Mouse (Mus musculus) embryonic facial prominence, embryonic 14.5 days (tissue): ENCODE results near the gene 1810062G17Rik. TPM values are rescaled to one million over a fixed set of nuclear protein-coding genes. Genes with fewer than 3 reads are reported as not detected.

ENCODE experiments used
- ATAC-seq: fragments of 200-750 bp; cut with Nextera tagmentation; 2 replicates; pipeline ENCODE4 v1.8.0; 2017; ENCODE audit warnings: low read depth, moderate number of reproducible peaks, moderate TSS enrichment
- DNase-seq: peaks from one replicate; pipeline ENCODE4 v3.0.0-alpha.2; 2015; ENCODE audit warnings: low spot score
- H3K27ac ChIP-seq: fragments of 300-500 bp; sonication (generic); replicated peaks from 2 replicates; pipeline ENCODE4 v1.5.1; 2014; ENCODE audit warnings: low read depth, mild to moderate bottlenecking, low read length, moderate library complexity
- H3K27me3 ChIP-seq: fragments of 300-500 bp; sonication (generic); replicated peaks from 2 replicates; pipeline ENCODE4 v1.6.1; 2014; ENCODE audit warnings: low read length; ENCODE audit not compliant: control insufficient read depth, insufficient read depth
- H3K36me3 ChIP-seq: fragments of 300-500 bp; sonication (generic); 2 replicates; pipeline ENCODE4 v1.6.1; 2014; ENCODE audit warnings: low read length, mixed read lengths; ENCODE audit not compliant: control insufficient read depth, insufficient read depth
- H3K4me1 ChIP-seq: fragments of 300-500 bp; sonication (generic); 2 replicates; pipeline ENCODE4 v1.6.1; 2014; ENCODE audit warnings: antibody characterized with exemption, low read length; ENCODE audit not compliant: control insufficient read depth, insufficient read depth
- H3K4me2 ChIP-seq: fragments of 300-500 bp; sonication (generic); 2 replicates; pipeline ENCODE4 v1.6.1; 2014; ENCODE audit warnings: low read depth, mild to moderate bottlenecking, low read length, moderate library complexity, mixed read lengths
- H3K4me3 ChIP-seq: fragments of 300-500 bp; sonication (generic); 2 replicates; pipeline ENCODE4 v1.5.1; 2014; ENCODE audit warnings: low read depth, mild to moderate bottlenecking, low read length
- H3K9ac ChIP-seq: fragments of 300-500 bp; sonication (generic); 2 replicates; pipeline ENCODE4 v1.6.1; 2014; ENCODE audit warnings: low read depth, mild to moderate bottlenecking, low read length, moderate library complexity, mixed read lengths
- H3K9me3 ChIP-seq: fragments of 300-500 bp; sonication (generic); 2 replicates; pipeline ENCODE4 v1.6.1; 2016; ENCODE audit warnings: low read length; ENCODE audit not compliant: control insufficient read depth
- WGBS: fragments of 180-500 bp; shearing (Covaris S2); extraction: QIAGEN DNeasy Blood & Tissue Kit; methylation state at CpG from one replicate; pipeline ENCODE4 v1.1.7; 2014; 5-methylcytosine and 5-hydroxymethylcytosine counted together
- polyA plus RNA-seq: library from polyadenylated mRNA; unstranded; fragments of >200 nt; fragmentation: Nextera tagmentation; extraction: Ambion mirVana; gene quantifications from 2 replicates; pipeline ENCODE4 v1.2.1, GENCODE M21; 2014

The 1810062G17Rik gene
- polyA plus RNA-seq, 1 experiment from 2014 or later: 2.0 TPM

DNA sequence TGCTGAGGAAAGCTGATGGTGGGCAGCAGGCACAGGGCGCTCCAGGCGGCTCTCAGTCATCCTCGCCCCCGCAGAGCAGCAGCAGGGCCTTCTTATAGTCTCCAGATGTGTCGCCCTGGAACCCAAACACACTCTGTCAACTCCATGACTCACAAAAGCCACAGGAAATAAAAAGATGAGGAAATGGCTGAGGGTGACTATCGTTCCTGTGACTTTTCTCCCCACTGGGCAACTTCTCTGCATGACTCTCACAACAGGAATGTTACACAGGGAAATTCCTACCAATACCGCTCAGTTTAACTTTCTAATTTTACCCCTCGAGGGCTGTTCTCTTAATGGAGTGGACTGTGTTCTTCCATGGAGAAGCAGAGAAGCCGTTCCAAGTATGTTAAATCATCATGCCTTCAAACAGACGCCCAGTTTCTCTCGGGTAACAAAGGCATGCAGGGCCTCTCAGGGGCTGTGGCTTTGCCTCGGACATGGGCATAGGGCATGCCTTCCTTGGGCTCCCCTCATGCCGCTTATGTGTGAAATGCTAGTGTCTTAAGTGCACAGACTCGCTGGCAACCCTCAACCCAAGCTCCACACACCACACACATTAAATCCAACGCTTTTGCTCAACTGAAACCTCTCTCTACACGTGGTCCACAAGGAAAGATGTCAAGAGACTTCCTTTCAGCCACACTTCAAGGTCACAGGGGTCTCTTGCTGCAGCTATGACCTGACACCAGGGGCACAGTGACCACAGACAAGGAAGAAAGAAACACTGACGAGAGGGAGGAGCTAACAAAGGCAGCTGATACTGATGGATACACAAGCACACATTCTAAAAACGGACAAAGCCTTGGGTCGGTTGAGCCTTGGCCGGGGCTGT lies 26.2 kb upstream of the 1810062G17Rik start:
- Histone ChIP-seq H3K4me2 (no peak overlapping the region), H3K27ac (peak overlapping the region; percentile 28; the same call in 1 of the 2 replicates), H3K4me1 (0 out of 2 replicates have a peak, but pooled peaks cover 3% of the 10 kb centered on the region), H3K27me3 (no peaks in the 10 kb centered on the region), H3K9me3 (no peaks in the 10 kb centered on the region), H3K4me3 (no peak overlapping the region), H3K36me3 (peaks cover 69% of the 10 kb centered on the region), H3K9ac (no peak overlapping the region)
- 36% methylated on average over 20 of the region's 20 CpGs for WGBS
- ATAC-seq: peak; percentile 47
- peak; percentile 33 for DNase-seq

- H3K4me1 ChIP-seq: 0 out of 2 replicates have a peak, but pooled peaks cover 3% of the 10 kb centered on the region
- H3K4me2 ChIP-seq: no peak overlapping the region
- DNase-seq: no peak
- peaks cover 93% of the 10 kb centered on the region for H3K36me3 ChIP-seq
- H3K9ac ChIP-seq: no peak overlapping the region
- no peak overlapping the region for H3K27ac ChIP-seq
- ATAC-seq: no peak
- H3K4me3 ChIP-seq: no peak overlapping the region
- no peaks in the 10 kb centered on the region for H3K27me3 ChIP-seq
- no peaks in the 10 kb centered on the region for H3K9me3 ChIP-seq
- WGBS: 96% methylated on average over 1 of the region's 1 CpGs
These were observed 23.2 kb upstream of the 1810062G17Rik start for GRCm38 (mm10) chr3:36452502-36452901.

- H3K27ac ChIP-seq: no peak overlapping the region
- H3K27me3 ChIP-seq: no peaks in the 10 kb centered on the region
- no peak for ATAC-seq
- H3K9ac ChIP-seq: no peak overlapping the region
- WGBS: 84% methylated on average over 8 of the region's 8 CpGs
- no peaks in the 10 kb centered on the region for H3K4me1 ChIP-seq
- H3K9me3 ChIP-seq: no peaks in the 10 kb centered on the region
- H3K36me3 ChIP-seq: peaks cover 91% of the 10 kb centered on the region
- no peak overlapping the region for H3K4me3 ChIP-seq
- no peak overlapping the region for H3K4me2 ChIP-seq
- DNase-seq: no peak
These were observed 20.6 kb upstream of the 1810062G17Rik start for GRCm38 (mm10) chr3:36455124-36455523.

DNA sequence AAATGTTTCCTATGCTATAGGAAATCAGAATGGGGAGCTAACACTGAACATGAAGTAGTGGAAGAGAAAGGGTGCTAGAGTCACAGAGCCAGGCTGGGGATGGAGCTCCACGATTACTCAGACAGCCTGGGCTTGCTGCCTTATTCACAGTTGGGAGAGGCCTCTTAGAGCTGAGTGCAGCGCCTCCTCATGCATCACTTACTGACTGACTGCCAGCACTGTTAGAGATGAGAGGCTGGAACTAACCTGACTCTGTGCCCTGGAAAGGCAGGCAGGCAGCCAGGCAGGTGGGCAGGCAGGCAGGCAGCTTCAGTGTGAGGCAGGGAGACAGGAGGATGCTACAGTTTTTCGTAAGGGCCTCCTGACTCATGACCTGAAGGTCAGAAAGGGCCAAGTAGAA lies 20.2 kb upstream of the 1810062G17Rik start:
- 89% methylated on average over 3 of the region's 3 CpGs for WGBS
- Histone ChIP-seq H3K36me3 (peaks cover 89% of the 10 kb centered on the region), H3K27me3 (no peaks in the 10 kb centered on the region)

GRCm38 (mm10) chr3:36460717-36461116 lies 15.0 kb upstream of the 1810062G17Rik start:
- DNase-seq: no peak
- Histone ChIP-seq H3K4me1 (no peaks in the 10 kb centered on the region), H3K27me3 (no peaks in the 10 kb centered on the region), H3K9me3 (no peaks in the 10 kb centered on the region), H3K9ac (no peak overlapping the region), H3K27ac (no peak overlapping the region), H3K4me3 (no peak overlapping the region), H3K4me2 (no peak overlapping the region), H3K36me3 (peaks cover 69% of the 10 kb centered on the region)
- ATAC-seq: no peak
- WGBS: 78% methylated on average over 7 of the region's 7 CpGs

More for the DNA sequence above, 20.2 kb upstream of the 1810062G17Rik start:
- DNase-seq (no peak), ATAC-seq (no peak)
- Histone ChIP-seq H3K4me2 (no peak overlapping the region), H3K4me1 (no peaks in the 10 kb centered on the region), H3K9me3 (no peaks in the 10 kb centered on the region), H3K4me3 (no peak overlapping the region), H3K9ac (no peak overlapping the region), H3K27ac (no peak overlapping the region)

GRCm38 (mm10) chr3:36461819-36462218 lies 13.9 kb upstream of the 1810062G17Rik start:
- Histone ChIP-seq H3K36me3 (peaks cover 61% of the 10 kb centered on the region), H3K4me2 (no peak overlapping the region), H3K27ac (no peak overlapping the region), H3K4me3 (no peak overlapping the region), H3K9ac (no peak overlapping the region), H3K4me1 (no peaks in the 10 kb centered on the region), H3K27me3 (no peaks in the 10 kb centered on the region), H3K9me3 (no peaks in the 10 kb centered on the region)
- 82% methylated on average over 5 of the region's 5 CpGs for WGBS
- DNase-seq (no peak), ATAC-seq (no peak)

- Histone ChIP-seq H3K36me3 (peaks cover 56% of the 10 kb centered on the region), H3K27me3 (no peaks in the 10 kb centered on the region), H3K4me3 (no peak overlapping the region), H3K4me2 (no peak overlapping the region), H3K27ac (no peak overlapping the region), H3K4me1 (no peaks in the 10 kb centered on the region), H3K9me3 (no peaks in the 10 kb centered on the region), H3K9ac (no peak overlapping the region)
- no peak for DNase-seq
- 57% methylated on average over 1 of the region's 1 CpGs for WGBS
- no peak for ATAC-seq
These were observed 13.4 kb upstream of the 1810062G17Rik start for GRCm38 (mm10) chr3:36462348-36462747.

DNA sequence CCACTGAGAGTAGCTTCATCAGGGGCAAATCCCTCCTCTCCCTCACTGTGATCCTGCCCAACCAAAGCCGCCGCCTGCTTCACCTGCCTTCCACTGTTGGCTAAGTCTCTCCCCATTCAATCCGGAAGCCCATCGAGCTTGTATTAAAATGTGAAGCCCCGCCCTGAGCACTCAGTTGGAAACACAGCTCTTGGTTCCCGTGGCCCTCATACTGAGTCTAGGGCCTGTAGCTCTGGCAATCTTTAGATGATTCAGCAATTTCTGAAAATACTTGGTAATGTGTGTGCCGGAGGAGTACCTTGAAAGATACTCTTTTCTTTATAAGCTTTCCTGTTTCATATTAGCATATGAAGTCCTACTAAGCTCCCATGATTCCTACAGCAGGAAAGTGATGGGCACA lies 10.2 kb upstream of the 1810062G17Rik start:
- Histone ChIP-seq H3K27me3 (no peaks in the 10 kb centered on the region), H3K9me3 (no peaks in the 10 kb centered on the region), H3K27ac (no peak overlapping the region), H3K4me3 (no peak overlapping the region), H3K4me2 (no peak overlapping the region), H3K36me3 (peaks cover 28% of the 10 kb centered on the region), H3K4me1 (peaks cover 3% of the 10 kb centered on the region; the same call in 1 of the 2 replicates), H3K9ac (no peak overlapping the region)
- WGBS: 61% methylated on average over 7 of the region's 7 CpGs
- DNase-seq (no peak), ATAC-seq (no peak)

DNA sequence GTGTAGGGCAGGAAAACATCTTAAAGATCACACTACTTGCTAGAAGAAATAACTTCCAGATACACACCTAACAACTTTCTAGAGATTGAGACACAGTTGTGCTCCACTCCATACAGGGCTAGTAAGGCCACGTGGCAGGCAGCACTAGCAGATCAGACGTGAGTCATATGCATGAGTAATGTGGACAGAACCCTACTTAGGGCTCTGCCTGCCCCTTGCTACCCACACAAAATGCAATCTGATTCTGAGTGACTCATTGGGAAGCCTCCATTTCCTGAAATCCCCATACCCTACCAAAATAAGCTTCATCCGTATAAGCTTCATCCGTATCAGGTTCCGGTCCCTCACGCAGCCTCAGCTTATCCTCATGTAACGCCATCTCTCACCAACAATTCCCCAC lies 8.1 kb upstream of the 1810062G17Rik start:
- Histone ChIP-seq H3K4me3 (no peak overlapping the region), H3K36me3 (peaks cover 11% of the 10 kb centered on the region), H3K4me1 (peaks cover 9% of the 10 kb centered on the region), H3K27ac (no peak overlapping the region), H3K9me3 (no peaks in the 10 kb centered on the region), H3K27me3 (no peaks in the 10 kb centered on the region), H3K9ac (no peak overlapping the region), H3K4me2 (no peak overlapping the region)
- no peak for DNase-seq
- ATAC-seq: 0 out of 2 replicates have a peak, but pooled peaks have one; percentile 45
- WGBS: 75% methylated on average over 7 of the region's 7 CpGs
